Mouse (Mus musculus) lung, adult 18-20 months (tissue): ENCODE data around the gene Cirbp.
"Not testable (repeated sequence)": the region's sequence is repeated elsewhere in the genome, so short reads cannot be mapped to it uniquely, and the experiment has no call there.

Experiments used
- DNase-seq, 2 experiments: peaks; one replicate each; pipeline ENCODE4 v3.0.0; 2022; ENCODE audit warnings: mixed read lengths in 2 of 2

Gene Cirbp

GRCm38 (mm10) chr10:80164161-80164997, 1.4 kb upstream of the Cirbp start:
- DNase-seq = peak in 1 of 2 experiments; percentile 33

GRCm38 (mm10) chr10:80164998-80165344, 814 bp upstream of the Cirbp start:
- DNase-seq = peak; percentile 98

- not testable (repeated sequence) for DNase-seq
These were observed 351 bp downstream of the Cirbp start for GRCm38 (mm10) chr10:80166136-80166535.

GRCm38 (mm10) chr10:80167460-80168037, 1.8 kb downstream of the Cirbp start:
- peak; percentile 98 for DNase-seq

- DNase-seq = peak; percentile 93 to 95
These were observed 2.4 kb downstream of the Cirbp start for GRCm38 (mm10) chr10:80168038-80168661.

- DNase-seq = no peak
These were observed 3.3 kb downstream of the Cirbp start for GRCm38 (mm10) chr10:80169070-80169469.

GRCm38 (mm10) chr10:80169651-80170050, 3.9 kb downstream of the Cirbp start:
- DNase-seq = no peak

- DNase-seq = no peak
These were observed 4.3 kb downstream of the Cirbp start for GRCm38 (mm10) chr10:80170052-80170451.

- no peak for DNase-seq
These were observed 4.8 kb downstream of the Cirbp start for GRCm38 (mm10) chr10:80170601-80171021.

- no peak for DNase-seq
These were observed 5.5 kb downstream of the Cirbp start for GRCm38 (mm10) chr10:80171252-80171651.

- no peak for DNase-seq
These were observed 6.2 kb downstream of the Cirbp start for GRCm38 (mm10) chr10:80171760-80172526.

GRCm38 (mm10) chr10:80172527-80173292, 6.9 kb downstream of the Cirbp start, which contains the start of gene 1600002K03Rik:
TSS of gene 1600002K03Rik (plus strand) at chr10:80172944.
- DNase-seq = peak; percentile 92 to 93

- no peak for DNase-seq
These were observed 7.6 kb downstream of the Cirbp start for GRCm38 (mm10) chr10:80173358-80173757.

GRCm38 (mm10) chr10:80173955-80174640, 8.3 kb downstream of the Cirbp start:
- no peak for DNase-seq

- DNase-seq = no peak
These were observed 8.9 kb downstream of the Cirbp start for GRCm38 (mm10) chr10:80174705-80175104.

- no peak for DNase-seq
These were observed 9.9 kb downstream of the Cirbp start for GRCm38 (mm10) chr10:80175536-80176269.

GRCm38 (mm10) chr10:80176270-80176834, 10.6 kb downstream of the Cirbp start:
- no peak for DNase-seq

GRCm38 (mm10) chr10:80177441-80178279, 11.9 kb downstream of the Cirbp start:
- no peak for DNase-seq
